Mouse (Mus musculus): ENCODE measurements at regions not wholly inside any gene's neighbourhood (a gene's known extent, or its start where the extent isn't known, plus 50 kb on each side); places are given as distances from the start of the nearest gene placed in this dataset.

DNA sequence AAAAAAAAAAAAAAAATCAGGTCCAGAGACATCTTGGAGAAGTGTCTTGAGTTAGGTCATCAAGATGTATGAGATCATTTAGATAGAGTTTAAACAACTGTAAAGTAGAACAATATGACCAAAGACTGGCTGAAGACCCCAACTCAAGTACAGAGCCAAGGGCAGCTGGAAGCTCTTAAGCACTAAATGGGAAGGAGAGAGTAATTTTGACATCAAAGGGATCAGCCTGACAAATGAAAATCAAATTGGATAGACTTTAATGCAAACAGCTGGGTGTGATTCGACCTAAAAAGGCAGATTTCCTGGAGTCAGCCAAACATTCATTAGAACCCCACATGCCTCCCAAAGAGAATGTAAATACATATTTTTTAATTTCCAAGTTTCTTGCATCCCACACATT, 372.3 kb upstream of the Tle4 start:
- Histone ChIP-seq H3K4me1 (no peaks in the 10 kb centered on the region), H3K36me3 (no peaks in the 10 kb centered on the region), H3K9me3 (no peaks in the 10 kb centered on the region), H3K4me3 (no peak overlapping the region), H3K27me3 (ENCODE audit: insufficient read depth, poor library complexity, severe bottlenecking) (no peaks in the 10 kb centered on the region), H3K27ac (no peak overlapping the region)
- DNase-seq (ENCODE audit: low spot score) = no peak
- WGBS = 40% methylated on average over 1 of the region's 1 CpGs

DNA sequence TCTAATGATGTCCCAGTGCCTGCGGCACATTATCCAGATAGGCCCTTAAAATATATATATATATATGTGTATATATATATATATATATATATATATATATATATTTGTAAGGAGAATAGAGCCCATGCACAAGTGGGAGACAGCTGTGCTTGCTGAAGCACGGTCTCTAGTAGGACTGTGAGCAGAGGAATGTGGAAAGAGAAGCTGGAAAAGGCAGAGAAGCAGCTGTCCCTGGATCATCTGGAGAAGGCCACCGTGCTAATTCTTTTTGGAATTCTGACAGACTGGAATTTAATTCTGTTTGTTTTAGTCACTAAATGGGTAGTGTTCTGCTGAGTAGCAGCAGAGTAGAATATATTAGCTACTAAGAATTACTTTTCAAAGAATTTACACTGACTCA, 370.4 kb upstream of the Tle4 start:
- no peak for DNase-seq (ENCODE audit: low spot score)
- Histone ChIP-seq H3K36me3 (no peaks in the 10 kb centered on the region), H3K27me3 (ENCODE audit: insufficient read depth, poor library complexity, severe bottlenecking) (no peaks in the 10 kb centered on the region), H3K4me1 (no peaks in the 10 kb centered on the region), H3K27ac (no peak overlapping the region), H3K9me3 (no peaks in the 10 kb centered on the region), H3K4me3 (no peak overlapping the region)
- 77% methylated on average over 3 of the region's 3 CpGs for WGBS

DNA sequence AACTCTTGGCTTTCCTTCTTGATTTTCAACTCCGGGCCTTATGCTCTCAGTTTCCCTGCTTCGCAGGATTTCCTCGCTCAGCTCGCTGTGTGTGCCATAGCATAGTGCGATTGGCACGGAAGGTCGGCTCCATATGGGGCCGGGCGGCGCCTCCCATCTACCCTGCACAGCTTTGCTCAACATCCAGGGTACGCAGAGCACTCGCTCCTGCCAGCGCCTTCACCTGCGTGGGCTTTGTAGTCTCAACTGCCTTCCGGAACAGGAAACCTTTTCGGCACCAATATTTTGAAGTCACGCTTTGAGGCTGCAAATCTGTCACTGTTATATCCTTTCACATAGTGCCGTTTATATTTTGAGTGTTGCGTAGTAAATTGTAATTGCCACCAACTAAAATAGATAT, 359.9 kb upstream of the Tle4 start:
- Histone ChIP-seq H3K36me3 (no peaks in the 10 kb centered on the region), H3K4me1 (peaks cover 12% of the 10 kb centered on the region; the same call in 1 of the 2 replicates), H3K27ac (no peak overlapping the region), H3K9me3 (no peaks in the 10 kb centered on the region), H3K27me3 (ENCODE audit: insufficient read depth, poor library complexity, severe bottlenecking) (no peaks in the 10 kb centered on the region), H3K4me3 (no peak overlapping the region)
- WGBS = 90% methylated on average over 19 of the region's 19 CpGs
- no peak for DNase-seq (ENCODE audit: low spot score)

DNA sequence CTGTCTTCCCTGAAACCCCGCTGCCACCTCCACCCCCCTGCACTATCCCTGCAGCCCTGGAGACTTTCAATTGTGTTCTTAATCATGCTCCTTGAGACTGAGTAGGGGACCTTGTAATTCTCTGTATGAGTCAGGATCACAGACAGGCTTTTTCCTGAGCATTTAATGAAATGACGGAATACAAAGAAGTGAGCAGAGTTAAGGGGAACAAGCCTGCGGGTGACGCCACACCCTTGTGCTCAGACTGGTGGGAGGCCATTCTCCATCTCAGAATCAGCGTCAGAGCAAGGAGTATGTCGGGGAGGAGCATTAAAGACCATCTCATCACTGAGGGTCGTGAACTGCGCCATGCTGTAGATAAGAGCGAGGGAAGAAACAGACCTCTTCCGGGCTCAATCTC, 359.3 kb upstream of the Tle4 start:
- Histone ChIP-seq H3K27me3 (ENCODE audit: insufficient read depth, poor library complexity, severe bottlenecking) (no peaks in the 10 kb centered on the region), H3K4me3 (no peak overlapping the region), H3K9me3 (no peaks in the 10 kb centered on the region), H3K27ac (no peak overlapping the region), H3K36me3 (no peaks in the 10 kb centered on the region), H3K4me1 (peaks cover 12% of the 10 kb centered on the region; the same call in 1 of the 2 replicates)
- WGBS = 42% methylated on average over 10 of the region's 10 CpGs
- DNase-seq (ENCODE audit: low spot score) = no peak

DNA sequence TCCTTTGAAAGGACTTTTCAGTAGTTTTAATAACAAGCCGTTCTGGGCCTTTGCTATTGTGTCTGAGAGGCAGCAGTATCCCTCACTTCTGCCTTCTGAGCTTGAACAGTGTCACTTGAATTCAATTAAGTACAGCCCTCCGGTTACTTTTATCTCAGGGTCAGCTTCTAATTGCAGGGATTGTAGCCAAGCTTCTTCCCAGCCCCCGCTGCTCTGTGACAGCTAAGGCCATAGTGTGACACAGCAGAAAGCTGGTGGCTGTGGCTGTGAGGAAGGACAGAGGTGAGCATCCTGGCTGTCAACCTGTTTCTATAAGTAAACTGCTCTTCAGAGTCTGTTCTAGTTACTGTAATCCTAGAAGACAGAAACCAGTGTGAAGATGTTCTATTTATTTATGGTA, 358.5 kb upstream of the Tle4 start:
- Histone ChIP-seq H3K36me3 (no peaks in the 10 kb centered on the region), H3K9me3 (no peaks in the 10 kb centered on the region), H3K4me3 (no peak overlapping the region), H3K27me3 (ENCODE audit: insufficient read depth, poor library complexity, severe bottlenecking) (no peaks in the 10 kb centered on the region), H3K27ac (no peak overlapping the region), H3K4me1 (peaks cover 12% of the 10 kb centered on the region; the same call in 1 of the 2 replicates)
- 13% methylated on average over 3 of the region's 3 CpGs for WGBS
- no peak for DNase-seq (ENCODE audit: low spot score)

DNA sequence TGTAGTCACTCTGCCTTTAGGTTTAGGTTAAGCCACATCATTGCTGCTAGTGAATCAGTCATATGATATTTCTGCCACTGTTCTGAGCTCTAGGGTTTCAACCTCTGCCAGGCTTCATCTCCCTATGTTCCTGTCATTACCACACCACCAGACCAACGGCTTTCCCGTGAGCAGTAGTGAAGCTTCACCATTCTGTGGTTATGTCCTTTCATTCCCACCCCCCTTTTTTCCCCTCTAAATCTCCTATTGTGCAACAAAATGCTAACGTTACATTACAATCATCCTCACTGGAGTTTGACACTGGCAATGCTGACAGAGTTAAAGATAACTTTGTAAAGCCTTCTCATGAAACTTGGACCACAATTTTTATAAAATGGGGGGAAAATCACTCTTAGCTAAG, 358.1 kb upstream of the Tle4 start:
- no peak for DNase-seq (ENCODE audit: low spot score)
- H3K4me1 ChIP-seq = peaks cover 12% of the 10 kb centered on the region; the same call in 1 of the 2 replicates
- H3K9me3 ChIP-seq = no peaks in the 10 kb centered on the region
- H3K27ac ChIP-seq = no peak overlapping the region
- no peak overlapping the region for H3K4me3 ChIP-seq
- no peaks in the 10 kb centered on the region for H3K36me3 ChIP-seq
- WGBS = 51% methylated on average over 3 of the region's 3 CpGs
- H3K27me3 ChIP-seq (ENCODE audit: insufficient read depth, poor library complexity, severe bottlenecking) = no peaks in the 10 kb centered on the region

DNA sequence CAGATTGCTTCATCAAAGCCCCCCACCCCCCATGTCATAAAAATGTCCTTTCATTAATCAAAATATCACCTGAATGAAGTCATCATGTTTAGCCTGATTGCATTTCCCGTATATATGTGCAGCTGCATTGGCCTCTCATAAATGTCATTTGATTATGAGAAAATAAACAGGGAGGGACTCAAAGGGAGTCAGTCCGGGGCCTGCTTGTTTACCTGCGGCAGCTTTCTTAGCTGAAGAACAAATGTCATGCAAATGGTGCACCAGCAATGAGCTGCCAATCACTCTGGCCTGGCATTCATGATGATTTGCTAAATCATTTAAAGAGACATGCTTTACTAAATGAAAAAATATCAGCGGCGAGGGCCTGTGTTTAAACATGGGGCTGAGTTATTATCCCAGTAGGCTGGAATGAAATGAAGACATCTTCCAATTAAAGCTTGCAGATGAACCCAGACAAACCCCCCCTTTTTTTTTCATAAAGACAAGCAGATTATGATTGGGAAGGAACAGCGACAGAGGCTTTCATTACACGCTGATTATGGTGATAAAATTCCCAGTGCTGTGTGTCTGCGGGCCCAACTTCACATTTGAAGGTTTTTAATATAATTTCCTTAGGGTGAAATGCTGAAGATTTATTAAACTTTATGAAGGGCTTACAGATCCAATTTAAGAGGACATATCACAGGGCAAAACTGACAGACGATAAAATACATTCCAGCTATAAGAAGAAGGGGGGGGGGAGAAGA, 342.5 kb upstream of the Tle4 start:
- no peak for DNase-seq (ENCODE audit: low spot score)

DNA sequence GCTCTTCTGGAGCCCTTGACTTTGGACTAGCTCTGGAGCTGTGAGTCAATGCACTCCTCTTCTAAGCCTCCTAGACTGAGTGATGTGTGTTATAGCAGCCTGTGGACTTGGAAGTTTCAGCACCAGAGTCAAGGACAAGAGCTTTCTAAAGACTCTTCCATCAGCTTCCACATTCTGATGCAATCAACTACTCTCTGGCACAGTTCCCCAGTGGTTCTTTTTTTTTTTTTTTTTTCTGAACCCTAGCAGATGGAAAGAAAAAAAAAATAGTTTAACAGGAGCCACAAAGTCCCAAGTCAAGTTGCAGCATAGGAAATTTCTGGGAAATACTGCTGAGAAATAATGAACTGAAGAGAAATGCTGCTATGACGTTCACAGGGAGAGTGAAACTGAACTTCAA, 324.4 kb upstream of the Tle4 start:
- H3K4me1 ChIP-seq = no peaks in the 10 kb centered on the region
- no peaks in the 10 kb centered on the region for H3K27me3 ChIP-seq (ENCODE audit: insufficient read depth, poor library complexity, severe bottlenecking)
- H3K4me3 ChIP-seq = no peak overlapping the region
- no peak overlapping the region for H3K27ac ChIP-seq
- no peaks in the 10 kb centered on the region for H3K36me3 ChIP-seq
- no peaks in the 10 kb centered on the region for H3K9me3 ChIP-seq
- 75% methylated on average over 1 of the region's 1 CpGs for WGBS
- no peak for DNase-seq (ENCODE audit: low spot score)

More for the DNA sequence above, 342.5 kb upstream of the Tle4 start:
- no peaks in the 10 kb centered on the region for H3K36me3 ChIP-seq
- WGBS = 82% methylated on average over 9 of the region's 9 CpGs
- no peaks in the 10 kb centered on the region for H3K27me3 ChIP-seq (ENCODE audit: insufficient read depth, poor library complexity, severe bottlenecking)
- H3K4me1 ChIP-seq = no peaks in the 10 kb centered on the region
- no peaks in the 10 kb centered on the region for H3K9me3 ChIP-seq
- no peak overlapping the region for H3K4me3 ChIP-seq
- H3K27ac ChIP-seq = no peak overlapping the region

DNA sequence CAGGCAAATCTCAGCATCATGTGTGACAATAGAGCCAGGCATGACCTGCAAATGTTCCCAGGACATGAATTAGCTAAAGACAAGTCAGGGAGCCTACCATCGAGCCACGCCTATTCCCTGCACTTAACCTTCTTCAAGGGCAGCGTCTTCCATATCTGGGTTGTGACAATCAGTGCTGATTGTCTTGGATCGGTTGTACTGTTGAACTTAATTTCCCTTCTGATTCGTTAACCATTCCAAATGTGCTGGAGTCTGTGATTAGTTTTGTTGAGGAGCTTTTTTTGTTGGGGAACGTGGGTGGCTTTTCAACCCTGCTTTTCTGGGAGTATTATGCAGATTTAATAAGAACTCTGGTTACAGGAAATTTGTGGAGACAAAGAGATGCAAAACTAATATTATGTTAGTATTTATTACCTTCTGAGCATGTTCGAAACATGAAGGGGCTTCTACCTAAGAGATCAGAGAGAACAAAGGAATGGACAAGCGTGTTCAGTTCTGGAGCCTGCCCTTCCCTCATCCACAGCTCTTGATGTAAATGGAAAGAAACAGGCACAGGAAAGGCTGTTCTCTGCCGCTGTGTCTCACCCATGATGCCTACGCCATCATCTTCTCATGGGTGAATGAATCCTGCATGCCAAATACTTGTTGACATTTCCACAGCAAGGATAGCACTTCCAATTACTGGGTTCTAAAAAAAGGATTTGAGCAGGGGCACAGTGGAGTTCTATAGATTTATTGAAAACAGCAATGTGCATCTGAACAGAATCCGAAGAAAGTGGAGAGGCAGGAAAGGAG, 313.4 kb upstream of the Tle4 start:
- no peak for DNase-seq (ENCODE audit: low spot score)
- H3K4me3 ChIP-seq = no peak overlapping the region
- H3K27ac ChIP-seq = no peak overlapping the region
- H3K4me1 ChIP-seq = no peaks in the 10 kb centered on the region
- no peaks in the 10 kb centered on the region for H3K36me3 ChIP-seq
- WGBS = 79% methylated on average over 11 of the region's 11 CpGs
- H3K9me3 ChIP-seq = no peaks in the 10 kb centered on the region
- H3K27me3 ChIP-seq (ENCODE audit: insufficient read depth, poor library complexity, severe bottlenecking) = no peaks in the 10 kb centered on the region

DNA sequence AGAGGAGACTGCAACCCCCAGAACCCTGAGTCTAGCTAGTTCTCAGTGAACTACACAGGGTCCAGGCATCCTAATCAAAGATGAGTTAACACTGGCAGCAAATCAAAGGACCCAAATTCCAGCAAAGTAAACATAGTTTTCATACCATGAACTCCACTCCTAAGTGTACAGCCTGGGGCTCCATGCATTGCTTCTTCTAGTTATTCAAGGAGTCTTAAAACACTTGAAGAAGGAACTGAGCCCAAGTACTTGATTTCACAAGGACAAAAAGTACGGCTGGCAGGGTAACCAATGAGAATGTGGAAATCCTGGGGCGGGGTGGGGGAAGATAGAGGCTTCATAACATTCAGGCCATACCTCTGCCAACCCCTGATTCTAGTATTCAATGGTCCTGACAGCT, 297.0 kb upstream of the Tle4 start:
- H3K27ac ChIP-seq = no peak overlapping the region
- no peak overlapping the region for H3K4me3 ChIP-seq
- WGBS = 82% methylated on average over 2 of the region's 2 CpGs
- H3K4me1 ChIP-seq = peaks cover 9% of the 10 kb centered on the region
- DNase-seq (ENCODE audit: low spot score) = no peak
- H3K9me3 ChIP-seq = no peaks in the 10 kb centered on the region
- no peaks in the 10 kb centered on the region for H3K36me3 ChIP-seq
- 0 out of 2 replicates have a peak, but pooled peaks cover 7% of the 10 kb centered on the region for H3K27me3 ChIP-seq (ENCODE audit: insufficient read depth, poor library complexity, severe bottlenecking)

GRCm38 (mm10) chr19:14892390-14892758, 294.5 kb upstream of the Tle4 start:
- no peaks in the 10 kb centered on the region for H3K9me3 ChIP-seq
- H3K4me3 ChIP-seq = no peak overlapping the region
- WGBS = 76% methylated on average over 6 of the region's 6 CpGs
- H3K27me3 ChIP-seq (ENCODE audit: insufficient read depth, poor library complexity, severe bottlenecking) = peaks cover 31% of the 10 kb centered on the region
- no peak overlapping the region for H3K27ac ChIP-seq
- no peaks in the 10 kb centered on the region for H3K36me3 ChIP-seq
- DNase-seq (ENCODE audit: low spot score) = no peak
- H3K4me1 ChIP-seq = peaks cover 10% of the 10 kb centered on the region

DNA sequence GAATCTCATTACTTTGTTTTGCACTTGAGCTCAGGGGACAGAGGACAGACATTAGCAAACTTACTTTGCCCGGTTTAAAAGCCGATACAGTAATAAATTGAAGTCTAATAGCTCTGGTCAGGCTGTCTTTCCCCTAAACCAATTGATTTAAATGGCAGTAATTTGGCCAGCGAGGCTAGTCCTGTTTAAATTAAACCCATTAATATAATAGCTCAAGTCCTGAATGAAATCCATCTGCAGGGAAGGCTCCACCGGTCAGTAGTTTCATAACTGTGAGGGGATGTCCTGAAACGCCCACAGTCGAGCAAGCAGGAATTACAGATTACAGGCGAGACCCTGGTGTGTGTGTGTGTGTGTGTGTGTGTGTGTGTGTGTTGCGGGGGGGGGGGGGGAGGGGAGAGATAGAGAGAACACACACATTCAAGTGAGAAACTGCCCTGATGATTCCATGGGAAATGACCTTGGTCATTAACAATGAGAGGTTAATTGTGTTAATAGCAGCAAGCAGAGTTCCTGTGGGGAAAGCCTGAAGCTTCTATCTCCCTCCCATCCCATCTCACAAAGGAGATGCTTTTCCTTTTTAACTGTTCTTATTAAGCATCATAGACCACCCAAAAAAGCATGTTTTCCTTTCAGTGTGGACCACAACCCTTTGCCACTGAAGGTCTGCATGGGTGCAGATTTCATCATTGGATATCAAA, 294.0 kb upstream of the Tle4 start:
- Histone ChIP-seq H3K36me3 (no peaks in the 10 kb centered on the region), H3K27ac (no peak overlapping the region), H3K4me3 (no peak overlapping the region), H3K9me3 (no peaks in the 10 kb centered on the region), H3K4me1 (peaks cover 10% of the 10 kb centered on the region), H3K27me3 (ENCODE audit: insufficient read depth, poor library complexity, severe bottlenecking) (peaks cover 31% of the 10 kb centered on the region)
- no peak for DNase-seq (ENCODE audit: low spot score)
- WGBS = 46% methylated on average over 7 of the region's 8 CpGs

DNA sequence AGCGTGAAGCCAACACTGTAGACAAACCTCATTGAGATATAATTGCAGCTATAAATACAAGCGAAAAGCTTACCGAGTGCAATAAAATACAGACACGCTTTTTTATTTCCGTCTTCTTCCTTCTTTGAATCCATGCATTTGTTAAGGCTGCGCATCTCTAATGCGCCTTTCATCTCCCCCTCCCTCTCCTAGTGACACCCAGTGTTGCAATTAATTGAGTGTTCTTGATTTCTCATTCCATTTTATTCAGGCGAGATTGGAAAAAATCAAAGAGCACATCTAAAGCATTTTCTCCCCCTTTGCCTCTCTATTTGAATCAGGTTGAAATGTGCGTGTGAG, 293.2 kb upstream of the Tle4 start:
- H3K9me3 ChIP-seq = no peaks in the 10 kb centered on the region
- H3K4me3 ChIP-seq = peak overlapping the region; percentile 50
- no peaks in the 10 kb centered on the region for H3K36me3 ChIP-seq
- peaks cover 31% of the 10 kb centered on the region for H3K27me3 ChIP-seq (ENCODE audit: insufficient read depth, poor library complexity, severe bottlenecking)
- H3K27ac ChIP-seq = no peak overlapping the region
- peaks cover 10% of the 10 kb centered on the region for H3K4me1 ChIP-seq
- no peak for DNase-seq (ENCODE audit: low spot score)
- WGBS = 5% methylated on average over 9 of the region's 9 CpGs
